Comparison of ENCODE assay signal across 8 mouse cellular contexts in the genomic region with DNA sequence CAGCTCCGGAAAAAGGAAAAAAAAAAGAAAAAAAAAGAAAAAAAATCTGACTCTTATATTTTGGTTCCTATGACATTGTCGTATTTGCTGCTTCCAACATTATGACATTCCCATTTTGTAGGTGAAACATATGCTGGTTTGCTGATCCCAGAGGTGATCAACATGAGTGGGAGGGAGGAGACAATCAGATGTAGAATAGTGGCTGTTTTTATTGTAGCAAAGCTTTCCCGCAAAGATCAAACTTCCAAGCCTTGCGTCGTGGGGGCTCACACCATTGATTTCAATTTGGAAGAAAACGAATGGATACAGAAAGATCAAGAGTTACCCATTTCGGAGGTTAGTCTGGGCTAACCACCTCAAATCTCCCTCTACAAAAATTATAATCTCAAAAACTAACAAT. TPM values are rescaled to one million over a fixed set of nuclear protein-coding genes. Genes with fewer than 3 reads are reported as not detected.
DNase-seq lines count a peak whose midpoint lies in the region; ATAC-seq and TF ChIP-seq lines count a peak whose summit lies in the region.

No protein-coding gene starts in this region.

- no peaks in the 10 kb centered on the region for H3K27me3 ChIP-seq in kidney, postnatal 0 days (ENCODE audit: insufficient read depth, low read length)
- H3K27me3 ChIP-seq in embryonic facial prominence, embryonic 13.5 days, result no peaks in the 10 kb centered on the region
- no peaks in the 10 kb centered on the region for H3K27me3 ChIP-seq in intestine, embryonic 14.5 days (replicated peaks; ENCODE audit: control insufficient read depth, insufficient read depth, low read length)
- no peaks in the 10 kb centered on the region for H3K27me3 ChIP-seq in myocyte (ENCODE audit: control insufficient read depth, insufficient read depth, insufficient read length)

- no peak for ATAC-seq in kidney, postnatal 0 days (replicated peaks; ENCODE audit: low FRiP score, low read depth)
- no peak for ATAC-seq in embryonic facial prominence, embryonic 13.5 days (ENCODE audit: insufficient number of reproducible peaks, insufficient read depth, low FRiP score, low TSS enrichment, low read depth)
- no peak for ATAC-seq in intestine, embryonic 14.5 days (replicated peaks; ENCODE audit: low FRiP score, low TSS enrichment, low read depth)

- no peak for TF ChIP-seq POLR2A in myocyte (IDR thresholded peaks at IDR 0.05; ENCODE audit: insufficient read length, low read depth)

- no peaks in the 10 kb centered on the region for H3K4me1 ChIP-seq in kidney, postnatal 0 days (replicated peaks; ENCODE audit: insufficient read depth, low read length)
- H3K4me1 ChIP-seq in embryonic facial prominence, embryonic 13.5 days, result peaks cover 10% of the 10 kb centered on the region
- peaks cover 4% of the 10 kb centered on the region; the same call in 1 of the 2 replicates for H3K4me1 ChIP-seq in intestine, embryonic 14.5 days (replicated peaks; ENCODE audit: control insufficient read depth, insufficient read depth, low read length)

- no peaks in the 10 kb centered on the region for H3K9me3 ChIP-seq in kidney, postnatal 0 days (replicated peaks; ENCODE audit: low read length)
- no peaks in the 10 kb centered on the region for H3K9me3 ChIP-seq in embryonic facial prominence, embryonic 13.5 days
- no peaks in the 10 kb centered on the region for H3K9me3 ChIP-seq in intestine, embryonic 14.5 days (ENCODE audit: control insufficient read depth, low read length)

- peak overlapping the region; percentile 69 for H3K27ac ChIP-seq in kidney, postnatal 0 days
- H3K27ac ChIP-seq in embryonic facial prominence, embryonic 13.5 days, result peak overlapping the region; percentile 86
- peak overlapping the region; percentile 81 for H3K27ac ChIP-seq in intestine, embryonic 14.5 days (ENCODE audit: low read depth)

- H3K36me3 ChIP-seq in kidney, postnatal 0 days (ENCODE audit: insufficient read depth, low read length), result no peaks in the 10 kb centered on the region
- no peaks in the 10 kb centered on the region for H3K36me3 ChIP-seq in embryonic facial prominence, embryonic 13.5 days
- no peaks in the 10 kb centered on the region for H3K36me3 ChIP-seq in intestine, embryonic 14.5 days (ENCODE audit: control insufficient read depth, insufficient read depth, low read length)
- H3K36me3 ChIP-seq in myocyte (ENCODE audit: control insufficient read depth, insufficient read depth), result no peaks in the 10 kb centered on the region

- H3ac ChIP-seq in myocyte (ENCODE audit: control insufficient read depth, insufficient read length), result no peak overlapping the region

- 23% methylated on average over 7 of the region's 7 CpGs for WGBS in kidney, postnatal 0 days
- WGBS in embryonic facial prominence, embryonic 13.5 days, result 27% methylated on average over 7 of the region's 7 CpGs
- WGBS in intestine, embryonic 14.5 days, result 29% methylated on average over 7 of the region's 7 CpGs

- H3K4me3 ChIP-seq in kidney, postnatal 0 days (replicated peaks; ENCODE audit: low read depth, low read length), result peak overlapping the region; percentile 43
- peak overlapping the region; percentile 61 for H3K4me3 ChIP-seq in embryonic facial prominence, embryonic 13.5 days
- peak overlapping the region; percentile 49 for H3K4me3 ChIP-seq in intestine, embryonic 14.5 days (ENCODE audit: low read depth, low read length)
- H3K4me3 ChIP-seq in myocyte, result peak overlapping the region; percentile 48

- peak overlapping the region; percentile 62 for H3K4me2 ChIP-seq in kidney, postnatal 0 days (ENCODE audit: low read length)
- peak overlapping the region; percentile 70 for H3K4me2 ChIP-seq in embryonic facial prominence, embryonic 13.5 days
- peak overlapping the region; percentile 56 for H3K4me2 ChIP-seq in intestine, embryonic 14.5 days (ENCODE audit: low read length)
- peak overlapping the region; percentile 87 for H3K4me2 ChIP-seq in myocyte (ENCODE audit: low read depth)

- H3K79me2 ChIP-seq in myocyte (ENCODE audit: control insufficient read depth, insufficient read depth), result no peaks in the 10 kb centered on the region

- no peak for TF ChIP-seq CTCF in kidney, postnatal 0 days (IDR thresholded peaks at IDR 0.05; ENCODE audit: low read depth)

- no peak for DNase-seq in kidney, postnatal 0 days (ENCODE audit: low spot score)
- DNase-seq in kidney, adult 18-20 months, result no peak
- DNase-seq in intestine, embryonic 14.5 days (ENCODE audit: low spot score), result no peak
- no peak for DNase-seq in left cerebral cortex, adult 11 months (ENCODE audit: low spot score)
- DNase-seq in adrenal gland, postnatal 10 days, result no peak
- DNase-seq in frontal cortex, postnatal 36 days (ENCODE audit: low spot score in 2 of 2), result no peak

- peak overlapping the region; percentile 46 for H3K9ac ChIP-seq in kidney, postnatal 0 days (ENCODE audit: low read depth, low read length)
- H3K9ac ChIP-seq in embryonic facial prominence, embryonic 13.5 days, result peak overlapping the region; percentile 69
- peak overlapping the region; percentile 47 for H3K9ac ChIP-seq in intestine, embryonic 14.5 days (ENCODE audit: low read length)

TF ChIP-seq in myocyte, 11 proteins besides CTCF, POLR2A, EP300 and RAD21:
- TF ChIP-seq POLR2AphosphoS2 (IDR thresholded peaks at IDR 0.05; ENCODE audit: insufficient read length, low read depth) (no peak), MYOD1 (IDR thresholded peaks at IDR 0.05; ENCODE audit: control insufficient read depth in 1 of 3, insufficient read length in 2 of 3, low read depth in 2 of 3) (no peak), TCF12 (IDR thresholded peaks at IDR 0.05; ENCODE audit: insufficient read depth, poor library complexity, severe bottlenecking) (no peak), MYOG (IDR thresholded peaks at IDR 0.05; ENCODE audit: control insufficient read depth in 1 of 3, insufficient read depth in 1 of 3, insufficient read length in 2 of 3, low read depth in 2 of 3) (no peak), REST (IDR thresholded peaks at IDR 0.05; ENCODE audit: insufficient read depth, insufficient read length) (no peak), E2F4 (IDR thresholded peaks at IDR 0.05; ENCODE audit: insufficient read depth) (no peak), TCF3 (IDR thresholded peaks at IDR 0.05; ENCODE audit: insufficient read length, low read depth) (no peak), SRF (IDR thresholded peaks at IDR 0.05; ENCODE audit: control insufficient read depth, insufficient read length, low read depth) (no peak)

RNA-seq across cellular contexts. Expression of gene Zfp78, which starts 1.3 kb away (rescaled TPM):
- polyA plus RNA-seq in kidney, postnatal 0 days (2015; fragmentation: Nextera tagmentation; extraction: Ambion mirVana), result 1.4 and 2.0 TPM in 2 replicates
- 2.7 and 4.5 TPM in 2 replicates for polyA plus RNA-seq in embryonic facial prominence, embryonic 13.5 days (2015; fragmentation: Nextera tagmentation; extraction: Ambion mirVana)
- 2.0 and 2.1 TPM in 2 replicates for polyA plus RNA-seq in intestine, embryonic 14.5 days (2014; fragmentation: Nextera tagmentation; extraction: Ambion mirVana)
- 0.46 TPM for polyA plus RNA-seq in myocyte (2012; fragmentation: generic; extraction: Trizol)
- total RNA-seq in adrenal gland, postnatal 10 days (2021), result 1 to 10 TPM; 1.1 to 2.6 TPM

RNA-seq across cellular contexts. Expression of gene Gm3854, which starts 18.2 kb away (rescaled TPM):
- polyA plus RNA-seq in kidney, postnatal 0 days (2015; fragmentation: Nextera tagmentation; extraction: Ambion mirVana), result 0.39 and 0.64 TPM in 2 replicates
- 3.1 and 4.0 TPM in 2 replicates for polyA plus RNA-seq in embryonic facial prominence, embryonic 13.5 days (2015; fragmentation: Nextera tagmentation; extraction: Ambion mirVana)
- 1.5 and 2.1 TPM in 2 replicates for polyA plus RNA-seq in intestine, embryonic 14.5 days (2014; fragmentation: Nextera tagmentation; extraction: Ambion mirVana)
- polyA plus RNA-seq in myocyte (2012; fragmentation: generic; extraction: Trizol), result 0.11 TPM
- under 1 TPM; 0.87 to 0.91 TPM for total RNA-seq in adrenal gland, postnatal 10 days (2021)

RNA-seq across cellular contexts. Expression of gene Zfp28, which starts 21.3 kb away (rescaled TPM):
- 6.2 and 7.4 TPM in 2 replicates for polyA plus RNA-seq in kidney, postnatal 0 days (2015; fragmentation: Nextera tagmentation; extraction: Ambion mirVana)
- polyA plus RNA-seq in embryonic facial prominence, embryonic 13.5 days (2015; fragmentation: Nextera tagmentation; extraction: Ambion mirVana), result 12.8 and 13.7 TPM in 2 replicates
- 8.3 and 10.2 TPM in 2 replicates for polyA plus RNA-seq in intestine, embryonic 14.5 days (2014; fragmentation: Nextera tagmentation; extraction: Ambion mirVana)
- polyA plus RNA-seq in myocyte (2012; fragmentation: generic; extraction: Trizol), result 2.4 TPM
- total RNA-seq in adrenal gland, postnatal 10 days (2021), result 1 to 10 TPM; 3.9 to 8.9 TPM

RNA-seq across cellular contexts. Expression of gene Zfp583, which starts 30.7 kb away (rescaled TPM):
- 3.2 and 4.2 TPM in 2 replicates for polyA plus RNA-seq in kidney, postnatal 0 days (2015; fragmentation: Nextera tagmentation; extraction: Ambion mirVana)
- 7.8 and 9.2 TPM in 2 replicates for polyA plus RNA-seq in embryonic facial prominence, embryonic 13.5 days (2015; fragmentation: Nextera tagmentation; extraction: Ambion mirVana)
- 4.0 and 5.3 TPM in 2 replicates for polyA plus RNA-seq in intestine, embryonic 14.5 days (2014; fragmentation: Nextera tagmentation; extraction: Ambion mirVana)
- polyA plus RNA-seq in myocyte (2012; fragmentation: generic; extraction: Trizol), result 0.80 TPM
- 1 to 10 TPM; 2.7 to 3.1 TPM for total RNA-seq in adrenal gland, postnatal 10 days (2021)

RNA-seq across cellular contexts. Expression of gene Smim17, which starts 36.8 kb away (rescaled TPM):
- not detected in 2 replicates for polyA plus RNA-seq in kidney, postnatal 0 days (2015; fragmentation: Nextera tagmentation; extraction: Ambion mirVana)
- polyA plus RNA-seq in embryonic facial prominence, embryonic 13.5 days (2015; fragmentation: Nextera tagmentation; extraction: Ambion mirVana), result not detected in 2 replicates
- 0.31 and 0.38 TPM in 2 replicates for polyA plus RNA-seq in intestine, embryonic 14.5 days (2014; fragmentation: Nextera tagmentation; extraction: Ambion mirVana)
- polyA plus RNA-seq in myocyte (2012; fragmentation: generic; extraction: Trizol), result not detected
- under 1 TPM; 0.21 to 0.36 TPM for total RNA-seq in adrenal gland, postnatal 10 days (2021)
